Mouse (Mus musculus) spleen, postnatal 4 days (tissue): ENCODE results near the gene Nfic.

Source experiments
- DNase-seq, 2 experiments: peaks; one replicate each; pipeline ENCODE4 v3.0.0; 2022; ENCODE audit warnings: low spot score in 2 of 2

Nfic gene

GRCm38 (mm10) chr10:81384605-81384982, 70.8 kb downstream of the Nfic start:
- DNase-seq, result no peak

- DNase-seq, result peak; percentile 100
Observed at GRCm38 (mm10) chr10:81383802-81384604, 71.4 kb downstream of the Nfic start, which contains the start of the genes Dohh and Gm48551. Gene Dohh, plus strand, starts transcription at chr10:81384428. Gene Gm48551, plus strand, starts transcription at chr10:81384466.

GRCm38 (mm10) chr10:81382039-81382438, 73.4 kb downstream of the Nfic start:
- peak; percentile 94 to 96 for DNase-seq

GRCm38 (mm10) chr10:81379809-81380378, 75.5 kb downstream of the Nfic start:
- no peak for DNase-seq

GRCm38 (mm10) chr10:81379183-81379553, 76.3 kb downstream of the Nfic start:
- no peak for DNase-seq

GRCm38 (mm10) chr10:81378553-81379182, 76.8 kb downstream of the Nfic start:
- peak; percentile 100 for DNase-seq

GRCm38 (mm10) chr10:81377793-81378552, 77.5 kb downstream of the Nfic start, which contains the start of gene Fzr1:
Gene Fzr1, minus strand, starts transcription at chr10:81378516.
- DNase-seq, result no peak

GRCm38 (mm10) chr10:81377362-81377664, 78.1 kb downstream of the Nfic start:
- no peak for DNase-seq

- peak; percentile 76 to 79 for DNase-seq
Observed at GRCm38 (mm10) chr10:81376561-81377361, 78.7 kb downstream of the Nfic start.

- DNase-seq, result no peak
Observed at GRCm38 (mm10) chr10:81375322-81375721, 80.1 kb downstream of the Nfic start.

- no peak for DNase-seq
Observed at GRCm38 (mm10) chr10:81367207-81367495, 88.3 kb downstream of the Nfic start.

- no peak for DNase-seq
Observed at GRCm38 (mm10) chr10:81366477-81367206, 88.8 kb downstream of the Nfic start.

- DNase-seq, result peak in 1 of 2 experiments; percentile 38
Observed at GRCm38 (mm10) chr10:81365672-81366476, 89.6 kb downstream of the Nfic start, which contains the start of gene 4930404N11Rik. Gene 4930404N11Rik, minus strand, starts transcription at chr10:81365816.

GRCm38 (mm10) chr10:81365073-81365472, 90.4 kb downstream of the Nfic start:
- no peak for DNase-seq

GRCm38 (mm10) chr10:81364666-81365065, 90.8 kb downstream of the Nfic start:
- no peak for DNase-seq

GRCm38 (mm10) chr10:81363436-81364346, 91.7 kb downstream of the Nfic start:
- no peak for DNase-seq

GRCm38 (mm10) chr10:81362336-81362949, 93.0 kb downstream of the Nfic start:
- peak; percentile 84 to 88 for DNase-seq

GRCm38 (mm10) chr10:81360721-81361120, 94.7 kb downstream of the Nfic start:
- DNase-seq, result no peak
